38 mouse cellular contexts compared by ENCODE assay signal in genomic region chr5:90728254-90728653, GRCm38 (mm10). TPM values are rescaled to one million over a fixed set of nuclear protein-coding genes. Genes with fewer than 3 reads are reported as not detected.
"Had no signal": no experiment of that assay in that cellular context is flagged by ENCODE, and none has a peak within 500 bp of the region (broad histone marks: within the 10 kb centered on the region; RNA-seq: fewer than 3 reads in every experiment).

No protein-coding gene starts in this region.

- H3K4me3 ChIP-seq: heart, embryonic 10.5 days; heart, embryonic 12.5 days; heart, embryonic 13.5 days; heart, embryonic 15.5 days; hindbrain, embryonic 10.5 days; hindbrain, embryonic 12.5 days; hindbrain, embryonic 13.5 days; hindbrain, embryonic 15.5 days; kidney, embryonic 15.5 days; layer of hippocampus, adult 2 months; left cerebral cortex, adult 2 months had no signal

- H3K9me3 ChIP-seq: heart, embryonic 10.5 days; heart, embryonic 12.5 days; heart, embryonic 13.5 days; heart, embryonic 15.5 days; hindbrain, embryonic 10.5 days; hindbrain, embryonic 12.5 days; hindbrain, embryonic 15.5 days; kidney, embryonic 15.5 days had no signal

- H3K9ac ChIP-seq: heart, embryonic 12.5 days; heart, embryonic 13.5 days; heart, embryonic 15.5 days; hindbrain, embryonic 12.5 days; hindbrain, embryonic 13.5 days; hindbrain, embryonic 14.5 days; hindbrain, embryonic 15.5 days; kidney, embryonic 15.5 days had no signal

- H3K4me1 ChIP-seq: heart, embryonic 10.5 days; heart, embryonic 12.5 days; heart, embryonic 13.5 days; heart, embryonic 15.5 days; hindbrain, embryonic 10.5 days; hindbrain, embryonic 12.5 days; hindbrain, embryonic 13.5 days; hindbrain, embryonic 15.5 days; kidney, embryonic 15.5 days had no signal

- H3K27ac ChIP-seq: heart, embryonic 10.5 days; heart, embryonic 13.5 days; heart, embryonic 15.5 days; hindbrain, embryonic 10.5 days; hindbrain, embryonic 12.5 days; hindbrain, embryonic 13.5 days; hindbrain, embryonic 14.5 days; hindbrain, embryonic 15.5 days; hindbrain, postnatal 0 days; kidney, embryonic 15.5 days; kidney, postnatal 0 days; layer of hippocampus, adult 2 months; left cerebral cortex, adult 2 months had no signal

- H3K27me3 ChIP-seq: heart, embryonic 12.5 days; heart, embryonic 13.5 days; heart, embryonic 15.5 days; hindbrain, embryonic 12.5 days; hindbrain, embryonic 13.5 days; hindbrain, embryonic 15.5 days; kidney, embryonic 15.5 days had no signal

- ATAC-seq: hindbrain, embryonic 16.5 days; hindbrain, postnatal 0 days; inflammation-experienced regulatory T-cells, adult 6 months had no signal

- H3K4me2 ChIP-seq: heart, embryonic 11.5 days; heart, embryonic 12.5 days; heart, embryonic 13.5 days; heart, embryonic 15.5 days; hindbrain, embryonic 12.5 days; hindbrain, embryonic 13.5 days; hindbrain, embryonic 14.5 days; hindbrain, embryonic 15.5 days; kidney, embryonic 15.5 days had no signal

- H3K36me3 ChIP-seq: heart, embryonic 10.5 days; heart, embryonic 12.5 days; heart, embryonic 13.5 days; heart, embryonic 15.5 days; hindbrain, embryonic 10.5 days; hindbrain, embryonic 12.5 days; hindbrain, embryonic 13.5 days; hindbrain, embryonic 15.5 days; kidney, embryonic 15.5 days had no signal

- DNase-seq: heart, postnatal 10 days; heart, postnatal 14 days; heart, postnatal 36 days; heart, postnatal 4 days; kidney, adult 11 months; kidney, adult 18-20 months; kidney, adult 2 months; kidney, adult 8-10 months; kidney, adult 9 months; kidney, postnatal 10 days; kidney, postnatal 14 days; kidney, postnatal 25 days; kidney, postnatal 36 days; layer of hippocampus, adult 9-11 months; layer of hippocampus, postnatal 36 days had no signal

RNA-seq across cellular contexts. Expression of gene Cxcl5, which starts 30.9 kb away (rescaled TPM):
- polyA plus RNA-seq: heart, embryonic 12.5 days; heart, embryonic 14.5 days; heart, embryonic 15.5 days; hindbrain, embryonic 10.5 days; inflammation-experienced regulatory T-cells, adult 6 months; kidney, adult 2 months; kidney, embryonic 15.5 days; kidney, embryonic 16.5 days had no signal

RNA-seq across cellular contexts. Expression of gene Pf4, which starts 44.0 kb away (rescaled TPM):
- polyA plus RNA-seq: inflammation-experienced regulatory T-cells, adult 6 months had no signal

RNA-seq across cellular contexts. Expression of gene Cxcl3, which starts 57.6 kb away (rescaled TPM):
- polyA plus RNA-seq: heart, embryonic 11.5 days; heart, embryonic 12.5 days; heart, embryonic 13.5 days; heart, embryonic 14.5 days; heart, embryonic 15.5 days; heart, postnatal 0 days; hindbrain, embryonic 10.5 days; hindbrain, embryonic 12.5 days; hindbrain, embryonic 13.5 days; hindbrain, embryonic 14.5 days; intestine, embryonic 14.5 days; kidney, adult 2 months; kidney, embryonic 14.5 days; kidney, embryonic 15.5 days; kidney, embryonic 16.5 days; large intestine, adult 2 months had no signal
